Mouse (Mus musculus) lung, postnatal 14 days (tissue): ENCODE data around the gene Ect2l.

Source experiments
- DNase-seq: peaks from one replicate; pipeline ENCODE4 v3.0.0; 2021

Ect2l gene

GRCm38 (mm10) chr10:18210726-18211125, at the start of gene Ect2l:
TSS of gene Ect2l (minus strand) at chr10:18210890.
- DNase-seq: peak; percentile 37

- DNase-seq: no peak
Measured at GRCm38 (mm10) chr10:18251345-18251744, 40.7 kb upstream of the Ect2l start.

GRCm38 (mm10) chr10:18243614-18244013, 32.9 kb upstream of the Ect2l start:
- DNase-seq: peak; percentile 1

GRCm38 (mm10) chr10:18237191-18237590, 26.5 kb upstream of the Ect2l start:
- peak; percentile 28 for DNase-seq

GRCm38 (mm10) chr10:18236328-18236927, 25.7 kb upstream of the Ect2l start:
- DNase-seq: no peak

GRCm38 (mm10) chr10:18235402-18235747, 24.7 kb upstream of the Ect2l start:
- no peak for DNase-seq

GRCm38 (mm10) chr10:18234560-18235401, 24.1 kb upstream of the Ect2l start, which contains the start of gene Ccdc28a:
TSS of gene Ccdc28a (minus strand) at chr10:18234998.
- DNase-seq: peak; percentile 97

GRCm38 (mm10) chr10:18233891-18234290, 23.2 kb upstream of the Ect2l start:
- no peak for DNase-seq

- DNase-seq: no peak
Measured at GRCm38 (mm10) chr10:18224386-18224785, 13.7 kb upstream of the Ect2l start.

GRCm38 (mm10) chr10:18219351-18219750, 8.7 kb upstream of the Ect2l start:
- no peak for DNase-seq

GRCm38 (mm10) chr10:18214124-18214523, 3.4 kb upstream of the Ect2l start:
- no peak for DNase-seq

GRCm38 (mm10) chr10:18213373-18213772, 2.7 kb upstream of the Ect2l start:
- DNase-seq: no peak

GRCm38 (mm10) chr10:18210119-18210518, 571 bp downstream of the Ect2l start:
- no peak for DNase-seq

- DNase-seq: no peak
Measured at GRCm38 (mm10) chr10:18204067-18204466, 6.6 kb downstream of the Ect2l start.

- DNase-seq: no peak
Measured at GRCm38 (mm10) chr10:18202401-18202800, 8.3 kb downstream of the Ect2l start.

GRCm38 (mm10) chr10:18200656-18201055, 10.0 kb downstream of the Ect2l start:
- DNase-seq: no peak

GRCm38 (mm10) chr10:18199919-18200318, 10.8 kb downstream of the Ect2l start:
- DNase-seq: no peak

- DNase-seq: no peak
Measured at GRCm38 (mm10) chr10:18198286-18199015, 12.2 kb downstream of the Ect2l start.

GRCm38 (mm10) chr10:18197206-18197979, 13.3 kb downstream of the Ect2l start:
- peak; percentile 86 for DNase-seq

GRCm38 (mm10) chr10:18194737-18195141, 16.0 kb downstream of the Ect2l start:
- DNase-seq: peak; percentile 5

GRCm38 (mm10) chr10:18194156-18194555, 16.5 kb downstream of the Ect2l start:
- DNase-seq: no peak

- no peak for DNase-seq
Measured at GRCm38 (mm10) chr10:18193221-18193620, 17.5 kb downstream of the Ect2l start.

GRCm38 (mm10) chr10:18191706-18192105, 19.0 kb downstream of the Ect2l start:
- DNase-seq: no peak
